Mouse (Mus musculus): ENCODE measurements at regions not wholly inside any gene's neighbourhood (a gene's known extent, or its start where the extent isn't known, plus 50 kb on each side); places are given as distances from the start of the nearest gene placed in this dataset.

- DNase-seq (ENCODE audit: low spot score): no peak
- 77% methylated on average over 4 of the region's 4 CpGs for WGBS
Observed at GRCm38 (mm10) chr12:92353386-92354257, 504.7 kb upstream of the Sel1l start.

DNA sequence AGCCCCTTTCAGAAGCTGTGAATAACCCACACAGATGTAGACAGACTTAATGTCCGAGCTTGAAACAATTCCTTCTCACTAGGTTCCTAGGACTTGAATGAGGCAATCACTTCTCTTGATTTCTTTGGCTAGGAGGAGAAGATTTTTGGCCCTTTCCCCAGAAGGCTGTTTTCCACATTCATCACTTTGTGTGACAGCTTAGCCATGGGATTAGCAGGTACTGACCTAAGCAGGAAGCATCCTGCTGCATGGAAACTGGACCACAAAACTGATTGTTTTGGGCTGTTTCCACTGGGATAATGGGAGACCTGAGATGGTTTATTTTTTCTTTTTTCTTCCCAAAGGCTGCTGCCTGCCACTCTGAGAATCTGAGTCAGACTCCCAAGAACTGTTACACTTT lies 469.3 kb upstream of the Sel1l start:
- H3K4me1 ChIP-seq: no peaks in the 10 kb centered on the region
- 64% methylated on average over 1 of the region's 1 CpGs for WGBS

More at GRCm38 (mm10) chr12:92353386-92354257, 504.7 kb upstream of the Sel1l start:
- no peak overlapping the region for H3K4me3 ChIP-seq
- H3K36me3 ChIP-seq: no peaks in the 10 kb centered on the region
- H3K27ac ChIP-seq (replicated peaks): no peak overlapping the region
- H3K4me1 ChIP-seq: no peaks in the 10 kb centered on the region
- H3K9me3 ChIP-seq (replicated peaks): no peaks in the 10 kb centered on the region
- H3K27me3 ChIP-seq (ENCODE audit: low read depth, poor library complexity, severe bottlenecking): no peaks in the 10 kb centered on the region

GRCm38 (mm10) chr12:92317609-92318008 lies 468.7 kb upstream of the Sel1l start:
- Histone ChIP-seq H3K4me3 (no peak overlapping the region), H3K27me3 (ENCODE audit: low read depth, poor library complexity, severe bottlenecking) (no peaks in the 10 kb centered on the region), H3K4me1 (no peaks in the 10 kb centered on the region), H3K27ac (replicated peaks) (no peak overlapping the region), H3K9me3 (replicated peaks) (no peaks in the 10 kb centered on the region), H3K36me3 (no peaks in the 10 kb centered on the region)
- whole genome bisulfite sequencing: 93% methylated on average over 3 of the region's 3 CpGs
- no peak for DNase-seq (ENCODE audit: low spot score)

More for the DNA sequence above, 469.3 kb upstream of the Sel1l start:
- Histone ChIP-seq H3K27me3 (ENCODE audit: low read depth, poor library complexity, severe bottlenecking) (no peaks in the 10 kb centered on the region), H3K4me3 (no peak overlapping the region), H3K36me3 (no peaks in the 10 kb centered on the region), H3K27ac (replicated peaks) (no peak overlapping the region), H3K9me3 (replicated peaks) (no peaks in the 10 kb centered on the region)
- DNase-seq (ENCODE audit: low spot score): no peak

GRCm38 (mm10) chr12:92316285-92316684 lies 467.3 kb upstream of the Sel1l start:
- no peak overlapping the region for H3K27ac ChIP-seq (replicated peaks)
- H3K36me3 ChIP-seq: no peaks in the 10 kb centered on the region
- H3K4me3 ChIP-seq: no peak overlapping the region
- no peaks in the 10 kb centered on the region for H3K9me3 ChIP-seq (replicated peaks)
- no peaks in the 10 kb centered on the region for H3K27me3 ChIP-seq (ENCODE audit: low read depth, poor library complexity, severe bottlenecking)
- no peak for DNase-seq (ENCODE audit: low spot score)
- no peaks in the 10 kb centered on the region for H3K4me1 ChIP-seq

GRCm38 (mm10) chr12:92315820-92316219 lies 466.9 kb upstream of the Sel1l start:
- H3K27ac ChIP-seq (replicated peaks): no peak overlapping the region
- no peak overlapping the region for H3K4me3 ChIP-seq
- no peak for DNase-seq (ENCODE audit: low spot score)
- no peaks in the 10 kb centered on the region for H3K27me3 ChIP-seq (ENCODE audit: low read depth, poor library complexity, severe bottlenecking)
- WGBS: 86% methylated on average over 2 of the region's 2 CpGs
- H3K4me1 ChIP-seq: no peaks in the 10 kb centered on the region
- no peaks in the 10 kb centered on the region for H3K9me3 ChIP-seq (replicated peaks)
- H3K36me3 ChIP-seq: no peaks in the 10 kb centered on the region

- peak; percentile 75 for DNase-seq (ENCODE audit: low spot score)
- 31% methylated on average over 14 of the region's 14 CpGs for WGBS
- H3K27ac ChIP-seq (replicated peaks): no peak overlapping the region
- no peaks in the 10 kb centered on the region for H3K36me3 ChIP-seq
- H3K27me3 ChIP-seq (ENCODE audit: low read depth, poor library complexity, severe bottlenecking): no peaks in the 10 kb centered on the region
- no peaks in the 10 kb centered on the region for H3K9me3 ChIP-seq (replicated peaks)
- H3K4me3 ChIP-seq: no peak overlapping the region
- H3K4me1 ChIP-seq: peaks cover 3% of the 10 kb centered on the region; the same call in 1 of the 2 replicates
Observed at GRCm38 (mm10) chr12:92302951-92303591, 454.1 kb upstream of the Sel1l start.

DNA sequence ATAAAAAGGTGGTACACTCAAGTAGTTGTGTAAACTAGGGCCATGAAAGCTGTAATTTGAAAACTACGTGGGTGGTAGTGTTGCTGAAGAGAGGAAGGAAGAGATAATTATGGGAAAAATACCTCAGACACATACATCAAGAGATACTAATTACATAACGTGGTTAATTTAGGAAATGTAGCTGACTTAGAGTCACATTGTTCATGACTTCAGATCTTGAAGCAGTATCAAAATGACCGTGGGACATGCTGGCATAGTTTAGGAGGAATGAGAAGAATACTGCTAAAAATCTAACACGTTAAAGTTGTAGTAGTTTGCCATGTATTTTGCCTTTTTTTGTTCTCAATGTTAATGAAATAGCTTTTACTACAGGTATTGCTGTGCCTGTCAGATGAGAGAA lies 445.9 kb upstream of the Sel1l start:
- Histone ChIP-seq H3K36me3 (no peaks in the 10 kb centered on the region), H3K9me3 (replicated peaks) (no peaks in the 10 kb centered on the region), H3K27ac (replicated peaks) (no peak overlapping the region), H3K27me3 (ENCODE audit: low read depth, poor library complexity, severe bottlenecking) (no peaks in the 10 kb centered on the region), H3K4me3 (no peak overlapping the region), H3K4me1 (peaks cover 20% of the 10 kb centered on the region)
- DNase-seq (ENCODE audit: low spot score): no peak
- 84% methylated on average over 4 of the region's 4 CpGs for WGBS

- DNase-seq (ENCODE audit: low spot score): no peak
- Histone ChIP-seq H3K4me3 (peak overlapping the region; percentile 5; the same call in 1 of the 2 replicates), H3K27me3 (ENCODE audit: low read depth, poor library complexity, severe bottlenecking) (no peaks in the 10 kb centered on the region), H3K4me1 (peaks cover 20% of the 10 kb centered on the region), H3K36me3 (no peaks in the 10 kb centered on the region), H3K9me3 (replicated peaks) (no peaks in the 10 kb centered on the region), H3K27ac (replicated peaks) (peak overlapping the region; percentile 79)
Observed at GRCm38 (mm10) chr12:92293341-92293720, 444.4 kb upstream of the Sel1l start.

- Histone ChIP-seq H3K4me1 (peaks cover 20% of the 10 kb centered on the region), H3K36me3 (no peaks in the 10 kb centered on the region), H3K27me3 (ENCODE audit: low read depth, poor library complexity, severe bottlenecking) (no peaks in the 10 kb centered on the region), H3K27ac (replicated peaks) (peak overlapping the region; percentile 79), H3K9me3 (replicated peaks) (no peaks in the 10 kb centered on the region), H3K4me3 (peak overlapping the region; percentile 5; the same call in 1 of the 2 replicates)
- 25% methylated on average over 11 of the region's 11 CpGs for WGBS
- DNase-seq (ENCODE audit: low spot score): peak; percentile 28
Observed at GRCm38 (mm10) chr12:92292460-92293340, 443.7 kb upstream of the Sel1l start.

- WGBS: 95% methylated on average over 1 of the region's 1 CpGs
- no peak overlapping the region for H3K27ac ChIP-seq (replicated peaks)
- no peaks in the 10 kb centered on the region for H3K36me3 ChIP-seq
- DNase-seq (ENCODE audit: low spot score): no peak
- no peaks in the 10 kb centered on the region for H3K27me3 ChIP-seq (ENCODE audit: low read depth, poor library complexity, severe bottlenecking)
- H3K4me3 ChIP-seq: no peak overlapping the region
- no peaks in the 10 kb centered on the region for H3K9me3 ChIP-seq (replicated peaks)
- peaks cover 20% of the 10 kb centered on the region for H3K4me1 ChIP-seq
Observed at GRCm38 (mm10) chr12:92291490-92291889, 442.5 kb upstream of the Sel1l start.

DNA sequence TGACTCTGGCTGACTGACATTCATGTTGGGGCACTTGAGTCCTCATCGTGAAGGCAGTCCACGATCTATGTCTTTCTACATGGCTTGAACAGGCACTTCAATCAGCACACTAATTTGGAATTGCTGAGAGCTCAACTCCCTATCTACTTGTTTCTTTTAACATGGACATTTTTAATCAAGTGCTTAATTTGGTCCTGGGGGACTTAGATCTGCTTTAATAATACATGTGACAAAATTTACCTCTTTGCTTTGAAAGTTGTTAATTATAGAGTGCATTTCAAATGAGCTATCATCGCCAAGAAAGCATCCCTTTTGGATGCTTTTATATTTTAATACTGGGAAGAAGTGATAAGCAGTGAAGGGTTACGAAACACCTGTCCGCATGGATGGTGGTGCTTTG lies 436.6 kb upstream of the Sel1l start:
- Histone ChIP-seq H3K4me1 (no peaks in the 10 kb centered on the region), H3K27ac (replicated peaks) (no peak overlapping the region), H3K27me3 (ENCODE audit: low read depth, poor library complexity, severe bottlenecking) (no peaks in the 10 kb centered on the region), H3K4me3 (no peak overlapping the region), H3K36me3 (no peaks in the 10 kb centered on the region), H3K9me3 (replicated peaks) (no peaks in the 10 kb centered on the region)
- no peak for DNase-seq (ENCODE audit: low spot score)
- WGBS: 88% methylated on average over 5 of the region's 5 CpGs

- no peaks in the 10 kb centered on the region for H3K27me3 ChIP-seq (ENCODE audit: low read depth, poor library complexity, severe bottlenecking)
- DNase-seq (ENCODE audit: low spot score): no peak
- no peak overlapping the region for H3K4me3 ChIP-seq
- H3K36me3 ChIP-seq: no peaks in the 10 kb centered on the region
- WGBS: 84% methylated on average over 1 of the region's 1 CpGs
- H3K27ac ChIP-seq (replicated peaks): no peak overlapping the region
- no peaks in the 10 kb centered on the region for H3K4me1 ChIP-seq
- H3K9me3 ChIP-seq (replicated peaks): no peaks in the 10 kb centered on the region
Observed at GRCm38 (mm10) chr12:92280470-92280869, 431.5 kb upstream of the Sel1l start.

Data from midbrain, embryonic 10.5 days (tissue).